Comparison of ENCODE assay signal across 8 mouse cellular contexts in the genomic region with DNA sequence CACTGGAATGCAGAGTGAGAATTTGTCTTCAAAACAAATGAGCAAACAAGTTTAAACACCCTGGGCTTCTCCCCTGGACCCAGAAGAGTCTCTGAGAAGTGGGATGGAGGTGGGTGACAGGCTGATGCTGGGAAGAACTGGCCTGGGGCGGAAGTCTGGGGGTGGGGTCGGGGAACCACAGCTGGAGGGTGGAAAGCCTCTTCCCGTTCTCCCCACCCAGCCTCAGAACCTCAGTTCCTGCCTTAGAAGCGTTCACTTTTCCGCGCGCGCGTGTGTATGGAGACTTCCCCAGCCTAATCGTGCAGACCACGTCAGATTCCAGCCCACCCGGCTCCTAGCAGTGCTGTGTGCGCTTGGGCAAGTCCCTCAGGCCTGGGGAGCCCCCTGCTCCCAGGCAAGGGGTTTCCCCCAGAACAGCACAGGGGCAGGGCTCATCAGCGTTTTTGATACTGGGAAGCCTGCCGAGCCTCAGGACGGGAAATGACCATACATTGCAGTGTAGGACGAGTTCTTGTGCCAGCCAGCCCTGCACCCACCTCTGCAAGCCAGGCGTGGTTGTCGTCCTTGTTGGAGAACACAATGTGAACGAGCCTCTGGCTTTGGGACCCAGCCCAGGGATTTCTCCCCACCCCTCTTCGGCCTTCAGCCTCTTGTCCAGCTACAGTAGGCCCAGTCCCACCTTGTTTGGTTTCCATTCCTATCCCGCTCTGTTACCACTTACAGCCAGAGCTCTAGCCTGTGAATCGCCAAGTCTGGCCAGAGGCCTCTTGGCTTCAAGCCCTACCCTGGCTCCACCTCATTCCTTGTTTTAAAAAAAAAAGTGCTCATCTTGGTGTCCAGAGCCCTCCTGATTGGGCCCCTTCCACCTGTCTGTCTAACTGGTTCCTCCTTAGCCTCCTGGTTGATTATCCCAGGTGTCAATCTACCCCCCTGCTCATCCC. TPM values are rescaled to one million over a fixed set of nuclear protein-coding genes. Genes with fewer than 3 reads are reported as not detected.
DNase-seq lines count a peak whose midpoint lies in the region; ATAC-seq and TF ChIP-seq lines count a peak whose summit lies in the region.

No protein-coding gene starts in this region.

- H3K9ac ChIP-seq in embryonic facial prominence, embryonic 11.5 days (replicated peaks; ENCODE audit: low read length): peak overlapping the region; percentile 98
- peak overlapping the region; percentile 97 for H3K9ac ChIP-seq in lung, embryonic 15.5 days

- H3K4me3 ChIP-seq in embryonic facial prominence, embryonic 11.5 days (ENCODE audit: low read depth, low read length): peak overlapping the region; percentile 90
- peak overlapping the region; percentile 91 for H3K4me3 ChIP-seq in heart, embryonic 10.5 days
- H3K4me3 ChIP-seq in lung, embryonic 15.5 days: peak overlapping the region; percentile 96
- peak overlapping the region; percentile 72 for H3K4me3 ChIP-seq in olfactory bulb, adult 2 months (ENCODE audit: insufficient read depth, low read depth, low read length)

- H3K4me1 ChIP-seq in embryonic facial prominence, embryonic 11.5 days (ENCODE audit: control insufficient read depth, insufficient read depth, low read length): peaks cover 3% of the 10 kb centered on the region; the same call in 1 of the 2 replicates
- H3K4me1 ChIP-seq in heart, embryonic 10.5 days: peaks cover 65% of the 10 kb centered on the region
- peaks cover 46% of the 10 kb centered on the region for H3K4me1 ChIP-seq in lung, embryonic 15.5 days
- peaks cover 17% of the 10 kb centered on the region for H3K4me1 ChIP-seq in olfactory bulb, adult 2 months (ENCODE audit: control insufficient read depth, insufficient read depth, low read length)

- no peaks in the 10 kb centered on the region for H3K36me3 ChIP-seq in embryonic facial prominence, embryonic 11.5 days (replicated peaks; ENCODE audit: control insufficient read depth, insufficient read depth, low read depth, low read length)
- H3K36me3 ChIP-seq in heart, embryonic 10.5 days: peaks cover 7% of the 10 kb centered on the region; the same call in 1 of the 2 replicates
- H3K36me3 ChIP-seq in lung, embryonic 15.5 days: no peaks in the 10 kb centered on the region

- no peaks in the 10 kb centered on the region for H3K27me3 ChIP-seq in Patski
- no peaks in the 10 kb centered on the region for H3K27me3 ChIP-seq in embryonic facial prominence, embryonic 11.5 days (ENCODE audit: control insufficient read depth, insufficient read depth, low read length)
- no peaks in the 10 kb centered on the region for H3K27me3 ChIP-seq in heart, embryonic 10.5 days (ENCODE audit: insufficient read depth, poor library complexity, severe bottlenecking)
- H3K27me3 ChIP-seq in lung, embryonic 15.5 days: no peaks in the 10 kb centered on the region

- peak overlapping the region; percentile 86 for H3K4me2 ChIP-seq in embryonic facial prominence, embryonic 11.5 days (ENCODE audit: low read depth, low read length)
- H3K4me2 ChIP-seq in lung, embryonic 15.5 days: peak overlapping the region; percentile 68

- POLR2A ChIA-PET in Patski (lab: Charles Lee): no interaction called here

- in situ Hi-C loops in Patski (cut with MboI; ENCODE audit: low pct_unique_long_range_greater_than_20kb): no loop called here

- peak; percentile 81 for DNase-seq in 3T3-L1 (ENCODE audit: low read depth, low spot score)
- DNase-seq in Patski (ENCODE audit: low read depth, low spot score): no peak
- peak; percentile 64 for DNase-seq in embryonic facial prominence, embryonic 11.5 days (ENCODE audit: low spot score)
- DNase-seq in heart, embryonic 10.5 days (ENCODE audit: low spot score): peak; percentile 87
- DNase-seq in kidney, adult 9 months: peak; percentile 76
- peak; percentile 82 for DNase-seq in thymus, postnatal 25 days

- no peak for TF ChIP-seq CTCF in Patski (IDR thresholded peaks at IDR 0.05)
- no peak for TF ChIP-seq CTCF in olfactory bulb, adult 2 months (IDR thresholded peaks at IDR 0.05; ENCODE audit: insufficient read depth, low read depth, low read length)

- peak; percentile 46 for ATAC-seq in Patski
- ATAC-seq in embryonic facial prominence, embryonic 11.5 days (replicated peaks; ENCODE audit: insufficient number of reproducible peaks, low FRiP score, low TSS enrichment, low read depth): peak; percentile 24
- peak; percentile 53 for ATAC-seq in lung, embryonic 15.5 days (ENCODE audit: borderline replicate concordance, extremely low read depth, low FRiP score, low TSS enrichment)

- peak overlapping the region; percentile 92 for H3K27ac ChIP-seq in embryonic facial prominence, embryonic 11.5 days (replicated peaks; ENCODE audit: low read depth, low read length)
- H3K27ac ChIP-seq in heart, embryonic 10.5 days: peak overlapping the region; percentile 98
- H3K27ac ChIP-seq in lung, embryonic 15.5 days: peak overlapping the region; percentile 96
- peak overlapping the region; percentile 80 for H3K27ac ChIP-seq in olfactory bulb, adult 2 months (ENCODE audit: insufficient read depth, low read depth, low read length)

- TF ChIP-seq POLR2A in olfactory bulb, adult 2 months (IDR thresholded peaks at IDR 0.05; ENCODE audit: insufficient read depth, low read depth, low read length): 0 out of 2 replicates have a peak, but pooled peaks have one; percentile 32

- CTCF ChIA-PET in Patski (lab: Charles Lee): interaction anchor here (1.4 kb wide), 1 partner anchor 22 kb away, joined by 5 read pairs; no protein-coding TSS in a partner anchor

- no peaks in the 10 kb centered on the region for H3K9me3 ChIP-seq in embryonic facial prominence, embryonic 11.5 days (replicated peaks; ENCODE audit: control insufficient read depth, low read length)
- 0 out of 2 replicates have a peak, but pooled peaks cover 2% of the 10 kb centered on the region for H3K9me3 ChIP-seq in heart, embryonic 10.5 days
- no peaks in the 10 kb centered on the region for H3K9me3 ChIP-seq in lung, embryonic 15.5 days

- 22% methylated on average over 23 of the region's 23 CpGs for WGBS in embryonic facial prominence, embryonic 11.5 days
- WGBS in heart, embryonic 10.5 days: 19% methylated on average over 23 of the region's 23 CpGs
- 17% methylated on average over 23 of the region's 23 CpGs for WGBS in lung, embryonic 15.5 days
- WGBS in olfactory bulb, adult 2 months: 12% methylated on average over 23 of the region's 23 CpGs

RNA-seq across cellular contexts. Expression of a gene that starts 4.1 kb away (rescaled TPM):
- polyA plus RNA-seq in Patski (2021): 48.2 TPM
- 76.7 and 76.8 TPM in 2 replicates for polyA plus RNA-seq in embryonic facial prominence, embryonic 11.5 days (2014; fragmentation: Nextera tagmentation; extraction: Ambion mirVana)
- 58.1 and 70.9 TPM in 2 replicates for polyA plus RNA-seq in heart, embryonic 10.5 days (2016; fragmentation: Nextera tagmentation; extraction: Ambion mirVana)
- 63.0 and 65.5 TPM in 2 replicates for polyA plus RNA-seq in lung, embryonic 15.5 days (2015; fragmentation: Nextera tagmentation; extraction: Ambion mirVana)
- polyA plus RNA-seq in olfactory bulb, adult 2 months (2012; ENCODE audit: insufficient read depth, insufficient read length, low replicate concordance, missing spikeins): not detected in 2 replicates

RNA-seq across cellular contexts. Expression of a gene that starts 24.8 kb away (rescaled TPM):
- 8.5 TPM for polyA plus RNA-seq in Patski (2021)
- polyA plus RNA-seq in embryonic facial prominence, embryonic 11.5 days (2014; fragmentation: Nextera tagmentation; extraction: Ambion mirVana): 0.81 and 0.96 TPM in 2 replicates
- polyA plus RNA-seq in heart, embryonic 10.5 days (2016; fragmentation: Nextera tagmentation; extraction: Ambion mirVana): 3.9 and 4.3 TPM in 2 replicates
- polyA plus RNA-seq in lung, embryonic 15.5 days (2015; fragmentation: Nextera tagmentation; extraction: Ambion mirVana): 1.5 and 1.8 TPM in 2 replicates
- polyA plus RNA-seq in olfactory bulb, adult 2 months (2012; ENCODE audit: insufficient read depth, insufficient read length, low replicate concordance, missing spikeins): not detected in 2 replicates

RNA-seq across cellular contexts. Expression of a gene that starts 36.5 kb away (rescaled TPM):
- polyA plus RNA-seq in Patski (2021): 0.10 TPM
- polyA plus RNA-seq in embryonic facial prominence, embryonic 11.5 days (2014; fragmentation: Nextera tagmentation; extraction: Ambion mirVana): 2.2 and 3.6 TPM in 2 replicates
- 3.6 and 15.0 TPM in 2 replicates for polyA plus RNA-seq in heart, embryonic 10.5 days (2016; fragmentation: Nextera tagmentation; extraction: Ambion mirVana)
- polyA plus RNA-seq in lung, embryonic 15.5 days (2015; fragmentation: Nextera tagmentation; extraction: Ambion mirVana): 14.6 and 16.7 TPM in 2 replicates
- not detected in 2 replicates for polyA plus RNA-seq in olfactory bulb, adult 2 months (2012; ENCODE audit: insufficient read depth, insufficient read length, low replicate concordance, missing spikeins)
